Mouse (Mus musculus): ENCODE data around the gene Smim14. TPM values are rescaled to one million over a fixed set of nuclear protein-coding genes. Genes with fewer than 3 reads are reported as not detected.

Smim14 gene
- 199 and 205 TPM in 2 replicates for polyA plus RNA-seq (2014; fragmentation: Nextera tagmentation; extraction: Ambion mirVana)

DNA sequence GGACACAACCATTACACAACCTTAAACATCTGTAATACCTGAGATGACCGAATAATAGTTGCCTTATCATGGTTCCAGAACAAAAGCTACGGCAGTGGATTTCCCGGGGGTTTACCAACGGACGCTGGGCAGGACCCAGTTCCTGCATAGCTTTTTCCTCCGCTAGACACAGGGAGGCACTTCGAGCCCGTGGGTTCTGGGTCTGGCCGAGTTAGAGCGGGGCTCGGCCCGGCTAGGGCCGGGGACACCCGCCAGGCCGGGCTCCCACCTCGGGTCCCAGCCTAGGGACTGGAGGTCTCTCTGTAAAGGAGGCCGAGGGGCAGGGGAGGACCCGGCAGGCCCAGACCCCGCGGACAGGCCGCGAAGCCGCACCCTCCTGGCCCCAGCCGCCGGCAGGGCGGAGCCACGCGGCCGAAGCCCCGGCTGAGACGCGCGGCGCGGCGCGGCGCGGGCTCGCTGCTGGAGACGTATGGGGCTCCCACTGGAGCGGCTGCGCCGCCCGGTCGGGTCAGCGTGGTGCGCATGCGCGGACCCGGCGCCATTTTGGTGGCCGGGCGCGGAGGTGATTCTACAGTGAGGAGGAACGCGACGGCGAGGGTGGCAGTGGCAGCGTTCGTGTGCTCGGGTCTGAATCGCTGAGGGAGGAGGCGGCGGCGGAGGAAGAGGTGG, at the start of gene Smim14, which contains the start of gene Ube2k:
Gene Smim14, minus strand, starts transcription at position 434 of the 669 bp plus-strand sequence.
Gene Ube2k, plus strand, starts transcription at position 483 of the 669 bp plus-strand sequence.
- peak; percentile 96 for DNase-seq (ENCODE audit: low spot score)
- peak; percentile 96 for ATAC-seq
- no peaks in the 10 kb centered on the region for H3K36me3 ChIP-seq (ENCODE audit: control insufficient read depth, insufficient read depth, low read length)
- peak within 1 kb of the TSS; percentile 95 for H3K9ac ChIP-seq (ENCODE audit: low read length)
- H3K4me2 ChIP-seq (ENCODE audit: low read length) = peak within 1 kb of the TSS; percentile 76
- peak within 1 kb of the TSS; percentile 99 for H3K27ac ChIP-seq (ENCODE audit: low read depth, low read length)
- H3K27me3 ChIP-seq (replicated peaks; ENCODE audit: control insufficient read depth, insufficient read depth, low read length) = no peaks in the 10 kb centered on the region
- no peaks in the 10 kb centered on the region for H3K9me3 ChIP-seq (replicated peaks; ENCODE audit: control insufficient read depth, low read length)
- peak within 1 kb of the TSS; percentile 93 for H3K4me3 ChIP-seq (ENCODE audit: low read depth, low read length)
- under 1% methylated on average over 65 of the region's 66 CpGs for WGBS
- peaks cover 13% of the 10 kb centered on the region for H3K4me1 ChIP-seq (ENCODE audit: control insufficient read depth, insufficient read depth, low read length)

DNA sequence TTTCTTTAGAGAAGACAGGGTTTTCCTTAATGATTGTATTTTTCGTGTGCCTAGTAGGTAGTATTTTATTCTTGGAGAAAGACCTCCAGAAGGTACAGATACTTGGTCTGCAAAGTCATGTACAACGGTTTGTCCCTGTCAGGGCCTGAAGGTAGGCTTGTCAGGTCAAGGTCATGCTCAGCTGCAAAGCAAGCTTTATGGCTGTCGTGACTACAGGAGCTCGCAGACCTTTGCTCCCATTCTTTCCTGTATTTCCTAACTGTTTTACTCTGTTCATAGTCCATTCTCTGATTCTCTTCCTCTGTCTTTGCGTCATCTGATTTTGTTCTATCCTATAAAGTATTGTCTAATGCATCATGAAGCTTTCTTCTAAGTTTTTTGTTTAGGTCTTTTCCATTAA, 49.3 kb upstream of the Smim14 start:
- no peak for ATAC-seq
- no peak overlapping the region for H3K27ac ChIP-seq (ENCODE audit: low read depth, low read length)
- WGBS = 95% methylated on average over 5 of the region's 5 CpGs

GRCm38 (mm10) chr5:65578545-65578944, 41.6 kb upstream of the Smim14 start:
- no peaks in the 10 kb centered on the region for H3K9me3 ChIP-seq (replicated peaks; ENCODE audit: control insufficient read depth, low read length)
- 85% methylated on average over 3 of the region's 3 CpGs for WGBS
- no peaks in the 10 kb centered on the region for H3K4me1 ChIP-seq (ENCODE audit: control insufficient read depth, insufficient read depth, low read length)
- no peak overlapping the region for H3K4me3 ChIP-seq (ENCODE audit: low read depth, low read length)
- H3K27me3 ChIP-seq (replicated peaks; ENCODE audit: control insufficient read depth, insufficient read depth, low read length) = no peaks in the 10 kb centered on the region
- H3K27ac ChIP-seq (ENCODE audit: low read depth, low read length) = no peak overlapping the region
- peaks cover 13% of the 10 kb centered on the region for H3K36me3 ChIP-seq (ENCODE audit: control insufficient read depth, insufficient read depth, low read length)
- no peak overlapping the region for H3K9ac ChIP-seq (ENCODE audit: low read length)
- no peak for DNase-seq (ENCODE audit: low spot score)
- ATAC-seq = no peak
- H3K4me2 ChIP-seq (ENCODE audit: low read length) = no peak overlapping the region

More for the DNA sequence above, 49.3 kb upstream of the Smim14 start:
- Histone ChIP-seq H3K27me3 (replicated peaks; ENCODE audit: control insufficient read depth, insufficient read depth, low read length) (no peaks in the 10 kb centered on the region), H3K4me3 (ENCODE audit: low read depth, low read length) (no peak overlapping the region), H3K4me2 (ENCODE audit: low read length) (no peak overlapping the region), H3K4me1 (ENCODE audit: control insufficient read depth, insufficient read depth, low read length) (no peaks in the 10 kb centered on the region), H3K9ac (ENCODE audit: low read length) (no peak overlapping the region), H3K36me3 (ENCODE audit: control insufficient read depth, insufficient read depth, low read length) (peaks cover 20% of the 10 kb centered on the region), H3K9me3 (replicated peaks; ENCODE audit: control insufficient read depth, low read length) (no peaks in the 10 kb centered on the region)
- DNase-seq (ENCODE audit: low spot score) = no peak

- H3K9ac ChIP-seq (ENCODE audit: low read length) = no peak overlapping the region
- H3K9me3 ChIP-seq (replicated peaks; ENCODE audit: control insufficient read depth, low read length) = no peaks in the 10 kb centered on the region
- no peak overlapping the region for H3K4me2 ChIP-seq (ENCODE audit: low read length)
- H3K27ac ChIP-seq (ENCODE audit: low read depth, low read length) = no peak overlapping the region
- H3K36me3 ChIP-seq (ENCODE audit: control insufficient read depth, insufficient read depth, low read length) = peaks cover 6% of the 10 kb centered on the region; the same call in 1 of the 2 replicates
- H3K4me3 ChIP-seq (ENCODE audit: low read depth, low read length) = no peak overlapping the region
- no peaks in the 10 kb centered on the region for H3K27me3 ChIP-seq (replicated peaks; ENCODE audit: control insufficient read depth, insufficient read depth, low read length)
- DNase-seq (ENCODE audit: low spot score) (no peak), ATAC-seq (no peak)
- H3K4me1 ChIP-seq (ENCODE audit: control insufficient read depth, insufficient read depth, low read length) = no peaks in the 10 kb centered on the region
- 77% methylated on average over 2 of the region's 2 CpGs for WGBS
These were observed 38.9 kb upstream of the Smim14 start for GRCm38 (mm10) chr5:65575896-65576295.

DNA sequence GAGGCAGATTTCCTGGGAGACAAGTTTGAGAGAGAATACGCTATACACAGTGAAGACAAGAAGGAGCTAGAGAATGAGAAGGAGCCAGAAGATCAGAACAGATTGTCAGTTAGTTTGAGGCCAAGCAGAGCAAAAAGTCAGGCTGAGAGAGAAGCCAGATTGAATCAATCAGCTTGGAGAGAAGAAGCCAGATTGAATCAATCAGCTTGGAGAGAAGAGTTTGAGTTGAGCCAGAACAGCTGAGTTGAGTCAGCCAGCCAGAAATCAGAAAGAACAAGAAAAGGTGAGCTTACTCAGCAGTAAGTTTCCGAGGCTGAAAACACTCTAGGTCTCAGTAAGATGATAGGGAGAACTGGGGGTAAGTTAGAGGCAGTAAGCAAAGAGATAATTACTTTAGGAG, 37.9 kb upstream of the Smim14 start:
- Histone ChIP-seq H3K4me1 (ENCODE audit: control insufficient read depth, insufficient read depth, low read length) (no peaks in the 10 kb centered on the region), H3K27me3 (replicated peaks; ENCODE audit: control insufficient read depth, insufficient read depth, low read length) (no peaks in the 10 kb centered on the region), H3K36me3 (ENCODE audit: control insufficient read depth, insufficient read depth, low read length) (peaks cover 11% of the 10 kb centered on the region; the same call in 1 of the 2 replicates), H3K9me3 (replicated peaks; ENCODE audit: control insufficient read depth, low read length) (no peaks in the 10 kb centered on the region), H3K4me2 (ENCODE audit: low read length) (no peak overlapping the region), H3K27ac (ENCODE audit: low read depth, low read length) (no peak overlapping the region), H3K9ac (ENCODE audit: low read length) (no peak overlapping the region), H3K4me3 (ENCODE audit: low read depth, low read length) (no peak overlapping the region)
- no peak for ATAC-seq
- 89% methylated on average over 2 of the region's 2 CpGs for WGBS
- DNase-seq (ENCODE audit: low spot score) = no peak

GRCm38 (mm10) chr5:65565486-65565885, 28.5 kb upstream of the Smim14 start:
- no peak overlapping the region for H3K4me3 ChIP-seq (ENCODE audit: low read depth, low read length)
- ATAC-seq (no peak), DNase-seq (ENCODE audit: low spot score) (no peak)
- H3K36me3 ChIP-seq (ENCODE audit: control insufficient read depth, insufficient read depth, low read length) = peaks cover 14% of the 10 kb centered on the region; the same call in 1 of the 2 replicates
- H3K27ac ChIP-seq (ENCODE audit: low read depth, low read length) = no peak overlapping the region
- H3K4me1 ChIP-seq (ENCODE audit: control insufficient read depth, insufficient read depth, low read length) = no peaks in the 10 kb centered on the region
- no peaks in the 10 kb centered on the region for H3K27me3 ChIP-seq (replicated peaks; ENCODE audit: control insufficient read depth, insufficient read depth, low read length)
- H3K9me3 ChIP-seq (replicated peaks; ENCODE audit: control insufficient read depth, low read length) = no peaks in the 10 kb centered on the region
- H3K4me2 ChIP-seq (ENCODE audit: low read length) = no peak overlapping the region
- H3K9ac ChIP-seq (ENCODE audit: low read length) = no peak overlapping the region
- WGBS = 90% methylated on average over 2 of the region's 2 CpGs

GRCm38 (mm10) chr5:65561125-65561893, 24.3 kb upstream of the Smim14 start:
- no peak overlapping the region for H3K9ac ChIP-seq (ENCODE audit: low read length)
- no peaks in the 10 kb centered on the region for H3K9me3 ChIP-seq (replicated peaks; ENCODE audit: control insufficient read depth, low read length)
- DNase-seq (ENCODE audit: low spot score) (peak; percentile 2), ATAC-seq (no peak)
- no peaks in the 10 kb centered on the region for H3K36me3 ChIP-seq (ENCODE audit: control insufficient read depth, insufficient read depth, low read length)
- WGBS = 23% methylated on average over 17 of the region's 20 CpGs
- H3K4me1 ChIP-seq (ENCODE audit: control insufficient read depth, insufficient read depth, low read length) = no peaks in the 10 kb centered on the region
- no peak overlapping the region for H3K27ac ChIP-seq (ENCODE audit: low read depth, low read length)
- H3K27me3 ChIP-seq (replicated peaks; ENCODE audit: control insufficient read depth, insufficient read depth, low read length) = no peaks in the 10 kb centered on the region
- H3K4me3 ChIP-seq (ENCODE audit: low read depth, low read length) = no peak overlapping the region
- H3K4me2 ChIP-seq (ENCODE audit: low read length) = no peak overlapping the region

DNA sequence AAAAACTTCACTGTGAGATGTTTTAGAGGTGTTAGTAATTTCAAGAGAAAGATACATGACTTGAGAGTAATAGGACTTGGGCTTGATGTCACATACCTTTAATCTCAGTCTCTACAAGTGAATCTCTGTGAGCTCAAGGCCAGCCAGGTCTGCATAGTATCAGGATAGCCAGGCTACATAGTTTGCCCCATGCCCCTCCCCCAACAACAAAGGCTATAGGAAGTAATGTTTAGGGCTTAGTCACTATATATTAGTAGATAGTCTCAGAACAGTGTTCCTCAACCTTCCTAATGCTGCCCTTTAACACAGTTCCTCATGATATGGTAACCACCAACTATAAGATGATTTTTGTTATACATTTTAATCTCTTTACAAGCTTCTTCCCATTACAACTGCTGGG, 20.1 kb upstream of the Smim14 start:
- H3K27me3 ChIP-seq (replicated peaks; ENCODE audit: control insufficient read depth, insufficient read depth, low read length) = no peaks in the 10 kb centered on the region
- H3K27ac ChIP-seq (ENCODE audit: low read depth, low read length) = no peak overlapping the region
- no peaks in the 10 kb centered on the region for H3K4me1 ChIP-seq (ENCODE audit: control insufficient read depth, insufficient read depth, low read length)
- no peak overlapping the region for H3K4me3 ChIP-seq (ENCODE audit: low read depth, low read length)
- H3K9me3 ChIP-seq (replicated peaks; ENCODE audit: control insufficient read depth, low read length) = no peaks in the 10 kb centered on the region
- no peaks in the 10 kb centered on the region for H3K36me3 ChIP-seq (ENCODE audit: control insufficient read depth, insufficient read depth, low read length)
- ATAC-seq (no peak), DNase-seq (ENCODE audit: low spot score) (no peak)
- no peak overlapping the region for H3K4me2 ChIP-seq (ENCODE audit: low read length)
- H3K9ac ChIP-seq (ENCODE audit: low read length) = no peak overlapping the region

DNA sequence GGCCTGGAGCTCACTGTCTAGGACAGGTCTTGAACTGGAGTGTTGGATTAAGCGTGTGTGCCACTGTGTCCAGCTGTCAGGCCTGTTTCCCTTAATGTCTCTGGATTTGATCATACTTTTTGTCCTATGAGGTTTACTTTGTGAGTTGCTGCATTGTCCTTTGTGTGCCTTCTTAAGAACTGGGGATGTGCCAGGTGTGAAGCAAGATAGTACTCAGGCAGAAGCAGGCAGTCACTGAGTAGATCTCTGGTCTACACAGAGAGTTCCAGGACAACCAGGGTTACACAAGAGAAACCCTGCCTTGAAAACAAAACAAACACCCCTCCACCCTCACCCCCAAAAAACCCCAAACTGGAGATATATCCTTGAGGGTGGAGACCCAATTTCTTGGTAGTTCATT, 12.7 kb upstream of the Smim14 start:
- Histone ChIP-seq H3K27me3 (replicated peaks; ENCODE audit: control insufficient read depth, insufficient read depth, low read length) (no peaks in the 10 kb centered on the region), H3K9ac (ENCODE audit: low read length) (no peak overlapping the region), H3K4me2 (ENCODE audit: low read length) (no peak overlapping the region), H3K9me3 (replicated peaks; ENCODE audit: control insufficient read depth, low read length) (no peaks in the 10 kb centered on the region), H3K36me3 (ENCODE audit: control insufficient read depth, insufficient read depth, low read length) (0 out of 2 replicates have a peak, but pooled peaks cover 4% of the 10 kb centered on the region), H3K4me1 (ENCODE audit: control insufficient read depth, insufficient read depth, low read length) (no peaks in the 10 kb centered on the region), H3K4me3 (ENCODE audit: low read depth, low read length) (no peak overlapping the region), H3K27ac (ENCODE audit: low read depth, low read length) (no peak overlapping the region)
- 94% methylated on average over 1 of the region's 1 CpGs for WGBS
- ATAC-seq (no peak), DNase-seq (ENCODE audit: low spot score) (no peak)
